Mouse (Mus musculus): Measurements from ENCODE around the gene Tnfsf4.

Gene Tnfsf4

GRCm38 (mm10) chr1:161394931-161395459, at the start of gene Tnfsf4:
TSS of gene Tnfsf4 (plus strand) at chr1:161395409.
- no peak for DNase-seq (ENCODE audit: low read depth)

- DNase-seq (ENCODE audit: low read depth) = peak; percentile 13
Measured at GRCm38 (mm10) chr1:161350981-161351380, 44.2 kb upstream of the Tnfsf4 start.

GRCm38 (mm10) chr1:161365006-161365405, 30.2 kb upstream of the Tnfsf4 start:
- peak; percentile 11 for DNase-seq (ENCODE audit: low read depth)

- DNase-seq (ENCODE audit: low read depth) = no peak
Measured at GRCm38 (mm10) chr1:161371919-161372318, 23.3 kb upstream of the Tnfsf4 start.

- no peak for DNase-seq (ENCODE audit: low read depth)
Measured at GRCm38 (mm10) chr1:161375866-161376265, 19.3 kb upstream of the Tnfsf4 start.

- DNase-seq (ENCODE audit: low read depth) = no peak
Measured at GRCm38 (mm10) chr1:161378571-161378970, 16.6 kb upstream of the Tnfsf4 start.

- DNase-seq (ENCODE audit: low read depth) = no peak
Measured at GRCm38 (mm10) chr1:161379685-161380424, 15.4 kb upstream of the Tnfsf4 start.

GRCm38 (mm10) chr1:161380425-161380780, 14.8 kb upstream of the Tnfsf4 start:
- no peak for DNase-seq (ENCODE audit: low read depth)

- DNase-seq (ENCODE audit: low read depth) = no peak
Measured at GRCm38 (mm10) chr1:161390066-161390465, 5.1 kb upstream of the Tnfsf4 start.

- DNase-seq (ENCODE audit: low read depth) = no peak
Measured at GRCm38 (mm10) chr1:161392906-161393305, 2.3 kb upstream of the Tnfsf4 start.

GRCm38 (mm10) chr1:161395610-161396009, 401 bp downstream of the Tnfsf4 start:
- DNase-seq (ENCODE audit: low read depth) = no peak

GRCm38 (mm10) chr1:161396351-161396750, 1.1 kb downstream of the Tnfsf4 start:
- DNase-seq (ENCODE audit: low read depth) = no peak

GRCm38 (mm10) chr1:161400126-161400525, 4.9 kb downstream of the Tnfsf4 start:
- peak; percentile 90 for DNase-seq (ENCODE audit: low read depth)

GRCm38 (mm10) chr1:161403061-161403460, 7.9 kb downstream of the Tnfsf4 start:
- DNase-seq (ENCODE audit: low read depth) = no peak

- no peak for DNase-seq (ENCODE audit: low read depth)
Measured at GRCm38 (mm10) chr1:161406480-161406879, 11.3 kb downstream of the Tnfsf4 start.

GRCm38 (mm10) chr1:161419926-161420325, 24.7 kb downstream of the Tnfsf4 start:
- no peak for DNase-seq (ENCODE audit: low read depth)

- DNase-seq (ENCODE audit: low read depth) = no peak
Measured at GRCm38 (mm10) chr1:161420646-161421045, 25.4 kb downstream of the Tnfsf4 start.

GRCm38 (mm10) chr1:161426277-161427056, 31.3 kb downstream of the Tnfsf4 start:
- DNase-seq (ENCODE audit: low read depth) = no peak

GRCm38 (mm10) chr1:161427057-161427311, 31.8 kb downstream of the Tnfsf4 start:
- no peak for DNase-seq (ENCODE audit: low read depth)

- no peak for DNase-seq (ENCODE audit: low read depth)
Measured at GRCm38 (mm10) chr1:161435781-161436180, 40.6 kb downstream of the Tnfsf4 start.

- no peak for DNase-seq (ENCODE audit: low read depth)
Measured at GRCm38 (mm10) chr1:161436503-161436902, 41.3 kb downstream of the Tnfsf4 start.

GRCm38 (mm10) chr1:161444858-161445257, 49.6 kb downstream of the Tnfsf4 start:
- no peak for DNase-seq (ENCODE audit: low read depth)

GRCm38 (mm10) chr1:161451683-161452245, 56.6 kb downstream of the Tnfsf4 start:
- DNase-seq (ENCODE audit: low read depth) = no peak

All from NIH3T3 (cell line).